Mouse (Mus musculus) heart, postnatal 4 days (tissue): ENCODE results near the gene Psmb3. TPM values are rescaled to one million over a fixed set of nuclear protein-coding genes. Genes with fewer than 3 reads are reported as not detected.
"Not testable (repeated sequence)": the region's sequence is repeated elsewhere in the genome, so short reads cannot be mapped to it uniquely, and the experiment has no call there.

ENCODE experiments used
- DNase-seq: peaks from one replicate; pipeline ENCODE4 v3.0.0; 2021
- total RNA-seq, 2 experiments: library from RNA; stranded (reverse); gene quantifications; 2 replicates each; pipeline ENCODE4 v1.2.3; 2021

Gene Psmb3
- total RNA-seq, 2 experiments from 2014 or later: 186 to 196 TPM

DNA sequence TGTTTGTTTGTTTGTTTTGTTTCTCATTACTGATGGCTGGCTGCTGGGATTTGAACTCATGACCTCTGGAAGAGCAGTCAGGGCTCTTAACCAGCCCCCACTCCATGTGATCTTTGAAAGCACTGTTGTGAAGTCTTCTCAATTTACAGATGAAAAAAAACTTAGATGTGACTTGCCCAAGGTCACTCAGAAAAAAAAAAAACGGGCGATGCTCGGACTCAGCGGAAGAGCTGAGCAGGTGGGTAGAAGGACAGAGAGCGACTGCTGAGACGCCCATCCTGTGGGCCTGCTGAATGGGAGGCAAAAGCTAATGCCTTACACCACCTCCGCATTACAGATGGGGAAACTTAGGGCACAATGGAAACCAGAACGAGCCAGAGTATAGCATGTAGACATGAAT is 6.5 kb upstream of the Psmb3 start:
- no peak for DNase-seq

DNA sequence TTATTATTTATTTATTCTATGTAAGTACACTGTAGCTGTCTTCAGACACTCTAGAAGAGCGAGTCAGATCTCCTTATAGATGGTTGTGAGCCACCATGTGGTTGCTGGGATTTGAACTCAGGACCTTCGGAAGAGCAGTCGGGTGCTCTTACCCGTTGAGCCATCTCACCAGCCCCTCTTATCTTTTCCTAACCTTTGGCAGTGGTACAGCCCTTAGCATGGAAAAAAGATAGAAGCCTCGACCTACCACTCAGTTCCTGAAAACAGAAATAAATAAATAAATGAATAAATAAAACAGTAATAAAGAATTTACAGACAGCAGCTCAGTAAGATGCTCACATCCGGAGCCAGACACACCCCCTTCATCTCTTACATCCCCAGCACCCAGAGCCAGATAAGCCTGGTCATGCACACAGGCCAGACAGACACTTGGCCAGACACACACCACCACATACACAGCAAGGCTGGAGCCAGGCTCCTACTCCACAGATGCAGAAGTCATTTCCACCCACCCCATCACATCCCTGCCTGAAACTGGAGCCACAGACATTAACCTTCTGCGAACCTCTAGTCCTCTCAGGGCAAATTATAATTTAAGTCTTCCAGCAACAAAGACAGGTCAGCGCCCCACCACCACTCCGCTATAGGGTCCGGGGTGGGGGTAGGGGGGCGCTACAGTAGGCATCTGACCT is 5.9 kb upstream of the Psmb3 start:
- no peak for DNase-seq

DNA sequence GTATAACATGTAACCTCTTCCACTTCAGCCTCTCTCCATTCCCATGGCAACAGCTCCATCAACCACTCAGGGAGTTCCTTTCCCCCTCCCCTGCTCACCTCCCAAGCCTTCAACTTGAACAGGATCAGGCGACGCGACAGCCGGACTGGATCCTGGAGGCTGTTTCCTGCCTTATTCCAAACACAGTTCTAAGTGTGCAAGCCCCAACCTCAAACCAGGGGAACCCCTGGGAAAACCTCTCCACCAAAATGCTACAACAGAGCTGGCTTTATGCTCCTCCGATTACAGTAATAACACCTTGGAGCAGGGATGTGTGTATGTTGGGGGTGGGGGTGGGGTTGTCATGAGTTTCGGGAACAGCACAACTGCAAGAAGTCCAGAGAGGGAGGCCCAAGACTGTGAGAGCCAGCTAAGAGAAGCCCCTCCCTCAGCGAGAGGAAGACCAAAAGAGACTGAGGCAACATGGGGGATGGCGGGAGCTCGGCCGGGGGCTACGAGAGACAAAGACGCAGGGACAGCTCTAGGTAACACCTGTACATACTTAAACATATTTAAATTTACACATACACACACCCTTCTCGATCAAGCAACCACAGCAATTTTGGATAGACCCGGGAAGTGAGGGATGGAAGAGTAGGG is 5.2 kb upstream of the Psmb3 start:
- DNase-seq: no peak

DNA sequence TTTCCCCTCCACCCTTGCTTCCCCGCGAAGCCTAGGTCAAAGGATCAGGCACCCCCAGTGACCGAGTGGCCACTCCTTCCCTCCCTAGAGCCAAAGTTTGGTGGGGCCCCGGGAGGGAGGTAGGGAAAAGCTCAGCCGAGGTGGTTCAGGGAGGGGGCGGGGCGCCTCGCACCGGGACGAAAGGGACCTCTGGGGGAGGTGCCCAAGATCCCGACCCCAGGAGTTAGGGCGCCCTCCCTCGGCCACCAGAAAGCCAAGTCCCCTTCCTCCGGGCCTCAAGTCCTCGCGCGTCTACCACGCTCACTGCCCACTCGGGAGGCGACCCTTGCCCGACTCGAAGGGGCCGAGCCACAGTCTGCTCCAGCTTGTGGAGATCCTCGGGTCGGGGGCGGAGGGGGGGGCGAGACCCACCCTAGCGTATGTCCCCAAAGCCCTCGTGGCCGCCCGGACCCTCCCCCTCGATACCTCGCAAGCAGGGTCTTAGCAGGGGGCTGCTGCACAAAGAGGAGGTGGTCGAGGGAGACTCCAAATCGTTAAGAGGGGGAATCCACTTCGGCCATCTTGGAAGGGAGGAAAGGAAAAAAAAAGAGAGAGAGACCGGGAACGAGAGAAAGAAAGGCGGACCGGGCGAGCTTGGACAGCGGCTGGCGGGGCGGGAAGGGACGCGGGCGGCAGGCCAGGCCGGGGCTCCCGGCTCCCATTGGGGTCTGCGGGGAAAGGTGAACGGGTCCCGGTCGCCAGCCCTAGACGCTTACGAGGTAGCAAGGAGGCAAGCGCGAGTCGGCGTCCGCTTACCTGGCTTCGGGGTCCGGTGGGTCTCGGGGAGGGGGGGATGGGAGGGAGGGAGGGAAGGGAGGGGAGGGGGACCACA is 4.2 kb upstream of the Psmb3 start:
- DNase-seq: peak; percentile 90

DNA sequence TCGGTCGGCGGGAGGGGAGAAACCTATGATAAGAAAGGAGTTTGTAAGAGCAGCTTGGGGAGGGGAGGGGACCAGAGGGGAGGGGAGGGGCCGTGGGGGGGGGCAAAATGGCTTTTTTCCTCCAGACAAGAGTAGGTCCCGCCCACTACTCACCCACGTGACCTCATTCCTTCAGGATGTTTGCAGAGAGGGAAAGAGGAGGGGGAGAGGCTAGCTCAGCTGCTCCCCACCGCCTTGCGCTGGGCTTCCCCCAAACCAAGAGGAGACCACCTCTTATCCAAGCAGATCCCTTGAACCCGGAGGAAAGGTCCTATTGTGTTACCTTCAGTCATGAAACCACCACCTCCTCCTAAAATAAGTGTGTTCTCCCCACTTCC is 3.6 kb upstream of the Psmb3 start:
- DNase-seq: peak; percentile 91

DNA sequence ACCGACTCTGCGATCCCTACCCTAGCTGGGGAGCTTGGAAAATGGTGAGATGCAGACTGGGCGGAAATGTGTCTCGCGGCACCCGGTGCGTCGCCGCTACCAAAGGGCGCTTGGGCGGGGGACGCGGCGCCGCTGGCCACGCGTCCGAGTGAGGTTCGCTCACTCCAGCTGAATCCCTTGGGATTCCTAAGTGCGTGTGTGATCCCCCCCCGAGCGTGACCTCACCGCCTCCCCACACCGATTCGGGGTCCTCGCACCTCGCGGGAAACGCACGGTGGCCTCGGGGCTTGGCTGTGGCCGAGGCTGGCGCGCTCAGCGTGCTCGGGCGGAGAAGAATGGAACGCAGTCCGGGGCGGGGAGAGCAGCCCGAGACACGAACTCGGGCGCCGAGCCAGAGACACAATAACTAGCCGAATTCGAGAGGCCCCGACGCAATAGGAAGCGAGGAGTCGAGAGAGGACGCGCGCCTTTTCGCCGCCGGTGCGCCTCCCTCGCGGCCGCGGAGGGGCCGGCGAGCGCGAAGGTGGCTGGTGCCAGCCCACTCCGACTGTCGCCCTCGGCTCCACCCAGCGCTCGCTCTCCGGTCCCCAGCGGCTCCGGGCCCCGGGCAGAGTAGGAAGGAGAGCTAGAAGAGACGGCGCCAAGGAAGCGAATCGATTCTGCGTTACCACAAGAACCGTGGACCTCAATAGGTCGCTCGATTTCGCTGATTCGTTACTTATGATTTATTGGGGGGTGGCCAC is 3.0 kb upstream of the Psmb3 start, which contains the start of gene Pcgf2:
Gene Pcgf2 (minus strand): TSS at position 495 of the 743 bp plus-strand sequence.
- DNase-seq: peak; percentile 90

DNA sequence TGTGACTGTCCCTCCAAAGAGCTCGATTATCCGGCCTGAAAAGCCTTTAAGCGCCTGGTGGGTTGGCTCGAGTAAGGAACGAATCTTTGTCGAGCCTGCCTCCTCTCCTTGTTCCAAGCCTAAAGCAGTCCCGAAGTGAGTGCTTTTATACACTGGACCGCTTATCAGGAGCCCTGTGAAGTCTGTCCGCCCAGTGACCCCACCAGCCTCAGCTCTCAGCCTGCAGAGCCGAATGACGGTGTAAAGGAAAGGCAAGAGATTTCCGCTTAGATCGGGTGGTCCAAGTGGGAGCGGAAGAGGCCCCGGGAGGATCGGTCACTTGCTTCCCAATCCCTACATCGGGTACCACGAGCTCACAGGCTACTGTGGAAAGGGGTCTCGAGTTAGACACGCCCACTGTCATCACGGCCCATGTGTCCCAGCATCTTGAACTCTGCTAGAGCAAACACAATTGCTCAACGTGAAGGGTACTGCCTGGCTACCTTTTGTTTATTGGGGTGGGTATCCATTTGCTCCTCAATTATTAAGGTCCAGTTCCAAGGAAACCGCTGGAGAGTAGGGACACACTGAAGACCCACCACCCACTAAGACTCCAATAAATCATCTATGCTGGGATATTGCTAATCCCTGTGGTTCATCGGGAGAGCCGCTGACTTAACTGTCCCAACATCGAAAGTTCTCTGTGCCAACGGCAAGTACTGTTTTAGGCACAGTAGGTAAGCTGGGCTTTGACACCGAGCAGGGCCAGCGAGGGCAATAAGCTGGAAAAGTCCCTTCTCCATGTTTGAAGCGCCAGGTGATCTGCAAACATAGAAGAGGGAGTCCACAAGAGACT is 2.2 kb upstream of the Psmb3 start:
- peak; percentile 55 for DNase-seq

DNA sequence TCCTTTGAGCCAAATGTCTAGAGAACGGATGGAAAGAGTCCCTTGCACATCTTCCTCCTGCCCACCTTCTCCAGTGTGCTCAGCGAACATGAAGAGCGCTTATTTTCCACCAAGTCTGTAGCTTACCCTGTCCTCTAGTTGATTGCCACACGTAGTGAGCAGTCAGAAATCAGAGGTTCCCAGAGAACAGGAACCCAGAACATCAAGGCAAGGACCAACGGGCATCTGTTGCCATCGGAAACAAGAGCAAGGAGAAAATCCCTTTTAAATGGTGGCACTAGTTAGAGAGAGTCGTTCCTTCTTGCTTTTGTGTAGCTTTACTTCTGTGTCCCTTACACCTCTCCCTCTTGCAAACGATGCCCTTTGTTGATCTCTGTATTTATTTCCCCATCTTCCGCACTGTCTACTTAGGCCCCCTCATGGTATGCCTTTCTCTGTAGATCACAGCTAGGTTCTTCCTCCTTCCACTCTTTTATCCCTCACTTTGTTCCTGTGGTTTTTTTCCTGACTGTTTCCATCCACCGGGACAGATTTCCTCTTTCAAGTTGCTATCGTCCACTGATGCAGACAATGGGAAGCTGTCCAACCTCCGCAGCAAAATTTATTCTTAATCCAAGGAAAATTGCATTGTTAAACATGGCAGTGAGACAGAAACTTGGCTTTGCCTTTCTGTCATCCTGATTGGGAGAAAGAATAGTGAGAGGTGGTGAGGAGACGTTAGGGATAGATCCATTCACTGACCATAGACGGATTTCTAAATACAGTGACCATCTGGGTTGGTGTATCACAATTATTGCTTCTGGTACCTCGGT is 1.4 kb upstream of the Psmb3 start:
- DNase-seq: no peak

DNA sequence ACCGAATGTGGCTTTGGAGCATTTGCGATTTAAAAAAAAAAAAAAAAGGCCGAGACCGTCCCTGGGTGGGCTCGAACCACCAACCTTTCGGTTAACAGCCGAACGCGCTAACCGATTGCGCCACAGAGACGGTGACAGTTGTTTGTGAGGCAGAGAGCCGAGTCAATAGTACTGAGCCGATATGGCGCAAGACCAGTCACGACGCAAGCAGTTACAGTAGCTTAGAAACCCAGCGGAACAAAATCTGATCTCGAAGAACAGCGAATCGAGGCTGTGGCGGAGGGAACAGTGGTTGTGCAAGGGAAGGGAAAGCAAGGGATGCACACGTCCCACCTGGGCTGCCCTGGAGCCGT is 830 bp upstream of the Psmb3 start:
- DNase-seq: peak; percentile 94

DNA sequence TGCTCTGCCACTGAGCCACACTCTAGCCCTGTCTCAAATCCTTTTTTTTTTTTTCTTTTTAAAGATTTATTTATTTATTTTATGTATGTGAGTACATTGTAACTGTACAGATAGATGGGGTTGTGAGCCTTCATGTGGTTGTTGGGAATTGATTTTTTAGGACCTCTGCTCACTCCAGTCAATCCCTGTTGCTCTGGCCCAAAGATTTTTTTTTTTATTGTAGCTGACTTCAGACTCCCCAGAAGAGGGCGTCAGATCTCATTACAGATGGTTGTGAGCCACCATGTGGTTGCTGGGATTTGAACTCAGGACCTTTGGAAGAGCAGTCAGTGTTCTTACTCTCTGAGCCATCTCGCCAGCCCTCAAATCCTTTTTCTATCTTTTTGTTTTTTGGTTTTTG is 6.9 kb downstream of the Psmb3 start:
- not testable (repeated sequence) for DNase-seq

DNA sequence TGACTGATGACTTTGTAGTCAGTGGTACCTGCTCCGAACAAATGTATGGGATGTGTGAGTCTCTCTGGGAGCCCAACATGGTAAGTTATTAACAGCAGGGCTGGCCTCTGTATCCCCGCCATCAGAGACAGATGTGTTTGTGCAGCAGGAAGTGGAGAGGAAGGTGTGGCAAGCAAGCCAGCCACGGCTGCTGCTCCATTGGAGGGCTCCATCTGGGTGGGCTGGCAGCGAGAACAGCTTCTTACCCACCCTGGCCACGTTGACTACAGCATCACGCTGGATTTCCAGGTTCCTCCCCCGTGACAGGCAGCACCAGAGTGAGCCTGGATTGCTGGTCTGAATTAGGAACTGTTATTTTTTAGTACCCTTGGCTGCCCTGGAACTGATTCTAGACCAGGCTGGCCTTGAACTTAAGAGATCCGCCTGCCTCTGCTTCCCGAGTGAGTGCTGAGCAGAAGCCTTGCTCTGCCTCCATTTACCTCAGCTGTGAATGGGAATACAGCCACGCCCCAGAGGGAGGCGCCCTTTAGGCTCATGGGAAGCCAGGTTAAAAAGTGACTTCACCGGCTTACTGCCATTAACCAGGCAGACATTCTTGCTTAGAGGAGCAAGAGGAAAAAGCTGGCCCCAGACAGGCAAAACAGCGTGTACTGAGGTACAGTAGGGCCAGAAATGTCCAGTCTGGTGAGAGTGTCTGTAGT is 8.2 kb downstream of the Psmb3 start:
- DNase-seq: no peak

DNA sequence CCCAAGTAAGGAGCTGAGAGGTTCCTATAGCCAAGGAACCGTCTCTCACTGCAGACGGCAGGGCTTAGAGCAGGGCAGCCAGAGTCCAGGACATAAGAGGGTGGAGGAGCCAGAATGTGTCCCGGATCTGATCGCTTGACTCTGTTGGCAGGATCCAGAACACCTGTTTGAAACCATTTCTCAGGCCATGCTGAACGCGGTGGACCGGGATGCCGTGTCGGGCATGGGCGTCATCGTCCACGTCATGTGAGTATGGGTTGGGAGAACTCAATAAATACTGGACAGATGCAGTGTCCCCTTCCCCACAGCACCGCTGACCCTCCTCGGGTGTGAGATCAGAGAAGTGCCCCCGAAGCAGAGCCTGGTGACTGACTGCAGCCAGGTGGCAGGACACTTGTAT is 9.1 kb downstream of the Psmb3 start:
- DNase-seq: no peak

DNA sequence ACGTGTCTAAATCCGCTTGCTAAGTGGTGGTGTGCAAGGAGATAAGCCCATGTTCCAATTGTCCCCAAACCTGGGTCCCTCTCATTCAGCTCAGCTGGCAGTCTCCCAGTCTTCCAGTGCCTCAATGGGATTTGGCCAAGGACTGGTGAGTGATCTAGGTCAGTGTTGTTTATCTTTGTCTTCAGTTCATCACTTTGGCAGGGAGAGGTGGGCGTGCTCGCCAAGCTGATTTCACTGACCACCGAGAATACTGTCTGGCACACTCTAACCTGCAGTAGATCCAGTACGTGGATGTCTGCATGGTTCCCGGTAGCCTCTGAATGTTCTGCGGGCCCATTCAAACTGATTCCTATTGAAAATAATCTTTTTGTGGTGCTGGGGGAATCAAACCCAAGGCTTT is 10.7 kb downstream of the Psmb3 start:
- DNase-seq: no peak

DNA sequence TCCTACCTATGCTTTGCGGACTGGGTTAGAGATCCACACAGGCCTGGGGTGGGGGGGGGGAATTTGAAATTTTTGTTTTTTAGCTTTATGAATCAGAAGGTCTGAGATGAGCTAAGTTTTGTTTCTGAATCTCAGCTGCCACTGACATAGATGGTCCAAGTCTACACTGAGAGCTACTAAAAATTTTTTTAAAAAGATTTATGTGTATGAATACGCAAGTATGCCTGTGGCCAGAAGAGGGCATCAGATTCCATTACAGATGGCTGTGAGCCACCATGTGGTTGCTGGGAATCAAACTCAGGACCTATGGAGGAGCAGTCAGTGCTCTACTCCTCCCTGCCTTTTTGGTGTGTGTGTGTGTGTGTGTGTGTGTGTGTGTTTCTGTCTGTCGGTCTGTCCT is 11.2 kb downstream of the Psmb3 start:
- DNase-seq: no peak

DNA sequence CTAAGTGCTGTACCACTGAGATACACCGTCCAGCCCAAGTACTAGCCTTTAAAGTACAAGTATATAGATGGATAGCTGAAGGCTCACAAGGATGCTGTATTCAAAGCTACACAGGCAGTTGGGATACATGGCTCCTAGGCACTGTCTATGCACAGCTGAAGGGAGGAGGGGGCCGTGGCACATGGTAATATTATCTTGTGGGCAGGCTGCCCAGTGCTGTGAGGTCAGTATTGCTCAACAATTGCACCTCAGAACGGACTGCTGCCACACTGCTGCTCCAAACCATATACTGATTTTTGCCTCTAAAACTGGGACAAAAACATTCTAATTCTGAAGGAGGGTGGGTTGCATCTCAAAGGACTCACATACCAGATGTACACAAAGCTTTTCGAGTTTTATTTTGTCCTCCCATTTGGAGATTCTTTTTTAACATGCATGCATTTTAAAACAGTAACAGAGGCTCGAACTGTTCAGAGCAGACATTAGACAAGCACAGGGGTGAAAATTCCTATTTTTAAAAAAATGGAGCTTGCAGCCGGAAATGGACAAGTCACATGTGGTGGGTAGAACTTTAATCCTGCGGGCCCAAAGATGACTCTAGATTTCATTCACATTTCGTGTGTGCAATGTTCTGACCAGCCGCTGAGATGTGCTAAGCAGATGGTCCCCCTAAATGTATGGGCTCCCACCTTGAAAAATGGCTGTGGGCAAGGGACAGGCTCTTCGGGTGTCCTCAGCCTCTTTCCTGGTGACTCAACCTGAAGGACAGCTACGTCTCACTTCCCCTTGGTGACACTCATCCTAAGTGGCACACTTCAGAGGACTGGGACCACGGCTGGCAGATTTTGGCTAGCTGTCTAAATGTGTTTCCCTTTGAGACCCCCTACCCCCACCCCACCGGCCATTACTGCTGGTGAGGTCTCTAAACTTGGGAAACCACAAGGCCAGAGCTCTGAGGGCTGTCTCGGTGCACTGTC is 11.9 kb downstream of the Psmb3 start:
- DNase-seq: peak; percentile 60

DNA sequence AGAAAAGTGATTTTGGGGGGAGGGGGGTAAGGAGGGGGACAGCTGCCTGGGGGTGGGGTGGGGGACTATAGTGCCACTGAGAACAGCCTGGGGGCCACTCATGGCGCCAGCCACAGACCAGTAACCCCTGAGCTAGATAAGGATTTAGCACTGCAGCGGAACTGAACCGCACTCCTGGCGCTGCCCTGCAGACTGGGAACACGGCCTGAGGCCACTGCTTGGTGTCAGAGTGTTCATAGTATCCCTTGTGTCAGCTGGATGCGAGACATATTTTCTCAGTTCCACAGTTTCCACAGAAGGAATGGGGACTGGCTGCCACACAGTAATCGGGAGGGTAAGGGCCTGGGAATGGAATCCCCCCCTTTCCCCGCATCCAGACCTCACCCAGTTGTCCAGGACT is 12.8 kb downstream of the Psmb3 start:
- DNase-seq: no peak

DNA sequence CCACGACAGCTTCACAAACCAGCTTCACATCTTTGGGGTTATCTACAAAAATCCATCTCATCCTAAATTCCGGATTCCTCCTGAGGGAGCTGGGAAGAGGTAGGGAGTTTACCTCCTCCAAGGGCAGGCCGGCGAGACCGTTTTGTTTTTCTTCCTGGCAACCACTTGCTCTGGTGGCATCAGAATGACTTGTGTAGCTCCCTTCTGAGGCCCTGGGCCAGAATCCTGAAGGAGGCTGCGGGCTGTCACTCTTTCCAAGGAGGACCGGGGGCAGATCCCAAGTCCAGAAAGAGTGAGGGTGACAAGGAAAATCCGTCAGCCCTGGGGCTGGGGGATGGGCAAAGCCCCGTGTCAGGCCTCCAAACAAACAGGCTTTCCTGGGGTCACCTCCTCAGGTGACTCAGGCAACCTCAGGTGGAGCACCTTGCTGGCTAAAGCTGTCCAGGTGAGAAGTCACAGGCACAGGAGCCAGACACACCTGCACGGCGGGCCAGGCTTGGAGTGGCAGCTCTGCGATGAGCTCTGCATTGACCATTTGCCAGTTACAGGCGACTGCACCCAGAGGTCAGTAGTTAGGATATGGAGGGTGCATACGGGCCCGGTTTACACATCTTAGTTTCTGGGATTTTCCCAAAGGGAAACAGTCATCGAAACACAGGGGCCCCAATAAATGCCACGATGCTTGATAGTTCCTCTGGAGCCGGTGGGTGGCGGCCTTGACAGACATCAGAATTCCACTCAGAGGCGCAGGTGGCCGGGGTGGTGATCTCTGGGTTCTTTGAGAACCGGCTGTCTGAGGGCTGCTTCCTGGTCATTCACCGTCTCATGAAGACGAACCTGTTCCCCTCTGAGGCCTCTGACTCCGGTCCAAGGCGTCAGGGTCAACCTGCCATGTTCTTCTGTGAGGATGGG is 14.4 kb downstream of the Psmb3 start:
- DNase-seq: no peak

DNA sequence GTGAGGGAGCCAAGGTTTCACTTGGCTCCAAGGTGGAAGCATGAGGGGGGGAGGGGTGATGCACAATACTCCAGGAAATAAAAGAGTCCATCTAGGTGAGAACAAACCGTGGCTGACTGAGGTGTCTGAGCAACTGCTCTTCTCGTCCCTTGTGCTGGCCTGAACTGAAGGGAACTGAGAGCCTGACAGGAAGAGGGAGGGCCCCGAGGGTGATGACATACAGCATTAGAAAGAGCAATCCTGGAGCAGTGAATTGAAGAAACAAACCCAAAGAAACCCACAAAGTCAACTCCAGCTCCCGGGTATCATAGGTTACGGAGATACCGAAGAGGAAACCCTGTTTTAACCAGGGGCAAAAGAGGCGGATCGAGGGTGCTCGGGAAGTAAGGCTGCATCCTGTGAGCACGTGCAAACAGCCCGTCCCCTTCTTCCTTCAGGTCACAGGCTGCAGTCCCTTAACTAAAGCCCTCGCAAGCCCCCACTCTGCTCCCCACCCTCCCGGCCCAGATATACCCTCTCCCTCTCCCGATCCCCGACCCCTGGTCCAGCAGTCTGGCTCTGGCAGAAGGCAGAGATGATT is 15.2 kb downstream of the Psmb3 start:
- no peak for DNase-seq
